Mouse (Mus musculus) layer of hippocampus, postnatal 14 days (tissue): ENCODE results near the gene Bcl6. TPM values are rescaled to one million over a fixed set of nuclear protein-coding genes. Genes with fewer than 3 reads are reported as not detected.

Experiments
- DNase-seq, 2 experiments: peaks; one replicate each; pipeline ENCODE4 v3.0.0; 2021 to 2022; ENCODE audit warnings: low spot score in 2 of 2, mixed read lengths in 1 of 2
- total RNA-seq, 2 experiments: library from RNA; stranded (reverse); gene quantifications; 2 replicates each; pipeline ENCODE4 v1.2.3; 2021

Gene Bcl6
- total RNA-seq, 2 experiments from 2014 or later: 38.0 to 40.8 TPM

- DNase-seq: no peak
Measured at GRCm38 (mm10) chr16:23977732-23978131, 10.9 kb downstream of the Bcl6 start.

DNA sequence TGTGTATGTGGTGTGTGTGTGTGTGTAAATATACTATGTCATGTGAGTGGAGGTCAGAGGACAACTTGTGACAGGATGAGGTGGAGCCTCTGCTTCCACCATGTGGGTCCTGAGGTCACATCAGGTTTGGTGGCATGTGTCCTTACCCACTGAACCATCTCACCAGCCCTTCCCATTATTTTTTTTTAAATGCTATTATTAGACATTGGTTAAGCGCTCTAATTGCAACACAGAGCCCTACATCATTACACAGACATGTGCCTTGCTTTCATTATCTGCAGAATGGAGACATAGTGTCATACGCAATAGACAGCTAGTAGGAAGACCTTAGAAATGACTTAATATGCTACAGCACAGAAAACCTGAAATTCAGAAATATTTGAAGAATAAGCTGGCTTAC, 12.5 kb downstream of the Bcl6 start:
- DNase-seq: no peak

- no peak for DNase-seq
Measured at GRCm38 (mm10) chr16:23973635-23974367, 14.9 kb downstream of the Bcl6 start.

GRCm38 (mm10) chr16:23972901-23973300, 15.8 kb downstream of the Bcl6 start:
- DNase-seq: no peak

DNA sequence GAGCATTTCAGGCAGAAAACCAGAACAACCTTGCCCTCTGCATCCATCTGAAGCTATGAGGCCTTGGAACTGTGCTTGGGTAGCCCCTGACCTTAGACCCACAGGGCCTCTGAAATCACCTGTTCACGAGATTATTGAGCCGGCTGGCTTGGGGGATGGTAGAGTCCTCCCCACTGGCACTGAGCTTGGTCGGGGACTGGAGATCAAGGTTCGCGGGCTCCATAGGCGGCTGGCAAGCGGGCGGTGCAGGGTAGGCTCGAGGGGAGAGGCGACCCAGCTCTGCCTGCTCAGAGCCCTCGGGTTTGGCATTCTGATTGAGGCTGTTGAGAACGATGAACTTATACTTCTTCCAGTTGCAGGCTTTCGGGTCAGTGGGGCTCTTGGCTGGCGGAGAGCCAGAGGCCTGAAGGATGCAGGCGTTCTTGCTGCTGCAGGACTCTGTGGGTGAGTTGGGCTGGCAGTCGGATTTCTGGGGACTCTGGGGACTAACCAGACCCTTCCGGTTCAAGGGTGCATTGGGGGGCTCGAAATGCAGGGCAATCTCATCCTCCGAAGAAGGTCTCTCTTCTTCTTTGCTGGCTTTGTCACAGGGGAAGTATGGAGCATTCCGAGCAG, 16.4 kb downstream of the Bcl6 start:
- no peak for DNase-seq

GRCm38 (mm10) chr16:23969919-23970318, 18.7 kb downstream of the Bcl6 start:
- DNase-seq: no peak

DNA sequence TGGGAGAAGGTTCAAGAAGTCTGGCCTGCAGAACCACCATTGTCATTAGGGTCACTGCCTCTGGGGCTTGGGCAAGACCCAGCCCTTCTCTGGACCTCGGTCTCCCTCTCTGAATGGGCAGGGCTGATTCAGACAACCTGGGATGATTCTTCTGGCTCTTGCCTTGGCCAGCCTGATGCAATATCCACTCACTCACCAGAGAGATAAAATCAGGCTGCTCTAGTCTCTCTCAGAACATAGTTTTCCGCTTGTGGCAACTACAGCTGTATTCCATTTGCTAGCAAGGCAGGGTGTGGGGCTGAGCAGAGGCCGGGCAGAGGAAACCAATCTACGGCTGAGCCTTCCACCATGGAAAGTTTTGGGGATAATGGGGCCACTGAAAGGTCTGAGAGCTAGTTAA, 19.8 kb downstream of the Bcl6 start:
- DNase-seq: no peak

DNA sequence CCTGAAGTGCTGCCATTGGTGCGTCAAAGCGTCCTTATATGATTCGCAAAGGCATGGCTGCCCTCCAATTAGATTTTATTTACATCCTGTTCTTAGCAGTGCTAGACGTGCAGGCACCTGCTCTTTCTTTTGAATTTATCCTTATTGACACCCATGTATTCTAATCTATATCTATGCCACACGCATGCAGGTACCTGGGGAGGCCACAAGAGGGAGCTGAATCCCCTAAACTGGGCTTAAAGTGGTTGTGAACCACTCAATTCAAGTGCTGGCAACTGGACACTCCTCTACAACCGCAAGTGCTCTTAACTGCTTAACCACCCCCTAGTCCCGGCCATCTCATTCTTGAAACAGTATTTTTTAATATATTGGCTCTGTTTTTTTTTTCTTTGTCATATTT, 21.4 kb downstream of the Bcl6 start:
- DNase-seq: no peak

GRCm38 (mm10) chr16:23966066-23966465, 22.6 kb downstream of the Bcl6 start:
- no peak for DNase-seq

GRCm38 (mm10) chr16:23964706-23965367, 23.8 kb downstream of the Bcl6 start:
- no peak for DNase-seq

GRCm38 (mm10) chr16:23963896-23964668, 24.6 kb downstream of the Bcl6 start:
- DNase-seq: peak in 1 of 2 experiments; percentile 62

DNA sequence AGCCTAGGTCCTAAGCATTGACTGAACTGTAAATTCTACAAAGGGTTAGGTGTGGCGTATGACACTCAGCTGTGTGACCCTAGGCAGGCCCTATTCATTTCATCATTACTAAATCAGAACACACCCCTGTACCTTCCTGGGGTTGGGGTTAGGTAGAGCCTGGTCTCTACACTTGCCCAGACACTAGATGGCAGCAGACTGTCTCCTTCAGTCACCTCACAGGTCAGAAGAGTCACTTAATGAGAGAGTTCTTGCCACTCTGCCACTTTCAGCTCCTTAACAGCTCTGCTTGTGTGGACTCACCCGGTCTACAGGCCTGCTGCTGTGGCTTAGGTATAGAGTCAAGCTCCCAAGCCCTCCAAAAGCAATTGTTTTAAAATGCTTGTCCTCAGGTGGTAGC, 26.3 kb downstream of the Bcl6 start:
- no peak for DNase-seq

GRCm38 (mm10) chr16:23958938-23959337, 29.7 kb downstream of the Bcl6 start:
- no peak for DNase-seq

GRCm38 (mm10) chr16:23953959-23954260, 34.7 kb downstream of the Bcl6 start:
- no peak for DNase-seq

GRCm38 (mm10) chr16:23953189-23953958, 35.3 kb downstream of the Bcl6 start:
- peak; percentile 55 to 73 for DNase-seq

DNA sequence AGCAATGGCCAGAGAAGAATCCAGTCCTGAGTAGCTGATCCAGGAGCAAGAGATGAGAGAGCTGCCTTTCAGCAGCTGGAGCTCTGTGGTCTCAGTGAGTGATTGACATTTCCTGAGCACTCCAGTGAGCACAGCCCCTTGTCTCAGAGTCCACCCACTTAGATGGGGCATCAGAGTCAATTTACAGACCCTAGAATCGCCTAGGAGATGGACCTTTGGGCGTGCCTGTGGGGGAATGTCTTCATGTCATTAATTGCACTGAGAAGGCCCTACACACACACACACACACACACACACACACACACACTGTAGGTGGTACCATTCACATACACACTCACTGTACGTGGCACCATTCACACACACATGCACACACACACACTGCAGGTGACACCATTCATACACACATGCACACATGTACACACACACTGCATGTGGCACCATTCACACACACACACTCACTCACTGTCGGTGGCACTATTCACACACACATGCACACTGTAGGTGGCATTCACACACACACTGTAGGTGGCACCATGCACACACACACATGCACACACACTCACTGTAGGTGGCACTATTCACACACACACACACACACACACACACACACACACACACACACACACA, 36.4 kb downstream of the Bcl6 start:
- DNase-seq: no peak

- no peak for DNase-seq
Measured at GRCm38 (mm10) chr16:23947654-23948053, 41.0 kb downstream of the Bcl6 start.

GRCm38 (mm10) chr16:23944801-23945200, 43.9 kb downstream of the Bcl6 start:
- no peak for DNase-seq

GRCm38 (mm10) chr16:23934397-23934796, 54.3 kb downstream of the Bcl6 start:
- DNase-seq: no peak

GRCm38 (mm10) chr16:23932294-23932693, 56.4 kb downstream of the Bcl6 start, which contains the start of gene Rtp2:
Gene Rtp2 (minus strand): TSS chr16:23932394.
- DNase-seq: no peak
